Mouse (Mus musculus): ENCODE data around the gene Sprr2k.
"Not testable (repeated sequence)": the region's sequence is repeated elsewhere in the genome, so short reads cannot be mapped to it uniquely, and the experiment has no call there.

Sprr2k gene

DNA sequence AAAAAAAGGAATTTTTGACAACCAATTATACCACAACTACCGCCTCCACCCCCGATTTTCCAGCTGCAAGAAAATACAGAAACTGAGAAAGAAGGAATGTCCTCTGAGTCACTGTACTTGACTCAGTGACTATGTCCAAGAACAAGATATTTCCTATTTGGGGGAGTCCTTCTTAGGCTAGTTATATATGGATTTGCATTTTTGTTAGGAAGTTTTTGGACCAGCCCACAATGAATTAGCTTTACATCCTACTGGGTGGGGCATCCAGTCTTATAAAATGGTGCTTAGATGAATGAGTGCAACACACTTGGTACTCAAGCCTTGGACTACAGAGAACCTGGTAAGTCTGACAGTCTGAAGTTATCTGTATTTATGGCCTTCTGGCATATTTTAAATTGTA, at the start of gene Sprr2k:
Gene Sprr2k (plus strand): TSS at position 301 of the 400 bp plus-strand sequence.
- no peak for DNase-seq

DNA sequence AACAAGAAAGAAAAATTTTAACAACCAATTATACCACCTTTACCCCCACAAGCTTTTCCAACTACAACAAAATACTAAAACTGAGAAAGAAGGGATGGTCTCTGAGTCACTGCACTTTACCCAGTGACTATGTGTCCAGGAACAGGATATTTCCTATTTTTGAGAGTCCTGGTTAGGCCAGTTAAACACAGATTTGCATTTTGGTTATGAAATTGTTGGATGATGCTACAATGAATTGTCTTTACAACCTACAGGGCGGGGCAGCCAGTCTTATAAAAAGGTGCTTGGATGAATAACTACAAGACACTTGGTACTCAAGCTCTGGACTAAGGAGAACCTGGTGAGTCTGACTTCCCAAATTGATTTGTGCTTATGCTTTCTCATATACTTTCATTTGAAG, 47.0 kb upstream of the Sprr2k start, which contains the start of gene Sprr2h:
Gene Sprr2h (plus strand): TSS at position 301 of the 400 bp plus-strand sequence.
- DNase-seq: no peak

DNA sequence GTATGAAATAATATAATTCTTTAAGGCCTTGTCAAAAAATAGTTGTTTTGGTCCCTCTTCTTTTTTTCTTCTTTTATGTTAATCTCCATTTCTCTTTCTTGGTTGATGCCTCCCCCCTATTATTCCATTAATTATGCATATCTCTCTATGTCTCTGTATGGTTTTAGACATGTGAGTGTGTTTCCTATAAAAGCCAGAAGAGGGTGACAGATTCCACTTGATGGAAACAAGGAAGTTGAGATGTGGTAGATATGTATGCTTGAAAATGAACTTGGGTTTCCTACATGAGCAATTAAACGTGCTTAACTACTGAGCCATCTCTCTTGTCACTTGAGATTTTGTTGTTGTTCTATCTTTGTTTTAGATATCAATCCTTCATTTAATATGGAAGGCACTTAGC, 38.1 kb upstream of the Sprr2k start:
- DNase-seq: no peak

DNA sequence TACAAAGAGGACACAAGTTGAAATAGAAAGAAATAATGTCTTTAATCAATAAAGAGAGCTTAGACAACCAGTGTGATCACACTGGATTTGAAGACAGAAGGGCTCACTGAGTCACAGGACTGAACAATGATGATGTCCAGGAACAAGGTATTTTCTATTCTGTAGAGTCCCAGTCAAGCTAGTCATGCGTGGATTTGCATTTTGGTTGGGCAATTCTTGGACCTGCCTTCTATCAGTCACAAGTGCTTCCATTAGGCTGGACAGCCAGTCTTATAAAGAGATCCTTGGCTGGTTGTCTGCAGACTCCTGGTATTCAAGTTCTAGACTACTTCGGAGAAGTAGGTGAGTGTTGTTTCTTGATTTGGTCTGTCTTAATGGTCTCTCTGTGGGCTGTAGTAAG, 24.7 kb upstream of the Sprr2k start, which contains the start of gene Sprr2i:
Gene Sprr2i (plus strand): TSS at position 301 of the 400 bp plus-strand sequence.
- DNase-seq: no peak

DNA sequence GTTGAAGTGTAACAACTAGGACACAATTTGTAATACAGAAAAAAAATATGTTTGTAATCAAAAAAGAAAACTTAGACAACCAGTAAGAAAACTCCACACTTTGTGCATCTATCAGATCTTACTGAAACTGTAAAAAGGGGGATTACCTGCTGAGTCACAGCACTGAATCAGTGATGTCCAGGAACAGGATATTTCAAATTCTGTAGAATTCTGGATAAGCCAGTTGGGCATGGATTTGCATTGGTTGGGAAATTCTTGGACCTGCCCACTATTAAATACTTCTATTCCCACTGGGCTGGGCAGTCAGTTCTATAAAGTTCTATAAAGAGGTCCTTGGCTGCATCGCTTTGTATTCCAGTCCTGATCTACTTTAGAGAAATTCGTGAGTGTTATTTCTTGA, 14.6 kb upstream of the Sprr2k start, which contains the start of gene Sprr2j-ps:
Gene Sprr2j-ps (plus strand): TSS at position 301 of the 400 bp plus-strand sequence.
- no peak for DNase-seq

DNA sequence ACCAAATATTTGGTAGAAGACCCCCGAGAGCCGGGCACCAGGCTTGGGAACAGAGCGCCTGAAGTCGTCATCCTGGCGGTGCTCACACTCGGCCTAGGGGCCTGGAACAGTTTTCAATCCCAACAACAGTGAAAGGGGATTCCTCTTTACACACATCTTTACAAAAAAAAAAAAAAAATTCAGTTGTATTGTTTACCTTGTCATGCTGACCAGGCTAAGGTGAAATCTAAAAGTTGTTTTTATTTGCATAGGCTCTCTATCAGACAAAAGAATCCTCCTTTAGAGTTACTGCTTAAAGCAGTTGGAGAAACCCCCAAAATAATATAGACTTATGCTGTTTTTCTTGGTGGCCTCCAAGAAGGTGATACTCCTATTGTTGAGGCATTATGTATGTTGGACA, 3.1 kb upstream of the Sprr2k start, which contains the start of gene Gm9774:
Gene Gm9774 (minus strand): TSS at position 101 of the 400 bp plus-strand sequence.
- no peak for DNase-seq

DNA sequence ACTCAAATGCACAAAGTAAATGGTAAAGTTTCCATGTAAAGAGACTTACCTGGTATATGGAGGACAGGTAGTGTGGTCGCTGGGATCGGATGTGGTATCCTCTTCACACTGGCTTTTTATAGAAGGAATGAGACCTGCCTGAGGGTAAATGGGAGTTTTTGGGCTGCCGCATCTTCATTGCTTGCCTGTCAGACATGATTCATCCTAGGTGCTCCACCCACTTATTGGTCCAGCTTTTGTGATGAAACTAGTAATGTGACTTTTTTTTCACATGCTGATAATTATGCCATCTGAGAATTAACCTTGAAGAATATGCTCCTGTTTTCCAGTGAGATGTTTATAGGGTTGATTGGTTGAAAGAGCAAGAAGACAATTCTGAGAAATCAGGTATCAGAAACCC, 6.3 kb downstream of the Sprr2k start, which contains the start of gene Sprr1b:
Gene Sprr1b (minus strand): TSS at position 101 of the 400 bp plus-strand sequence.
- DNase-seq: no peak

DNA sequence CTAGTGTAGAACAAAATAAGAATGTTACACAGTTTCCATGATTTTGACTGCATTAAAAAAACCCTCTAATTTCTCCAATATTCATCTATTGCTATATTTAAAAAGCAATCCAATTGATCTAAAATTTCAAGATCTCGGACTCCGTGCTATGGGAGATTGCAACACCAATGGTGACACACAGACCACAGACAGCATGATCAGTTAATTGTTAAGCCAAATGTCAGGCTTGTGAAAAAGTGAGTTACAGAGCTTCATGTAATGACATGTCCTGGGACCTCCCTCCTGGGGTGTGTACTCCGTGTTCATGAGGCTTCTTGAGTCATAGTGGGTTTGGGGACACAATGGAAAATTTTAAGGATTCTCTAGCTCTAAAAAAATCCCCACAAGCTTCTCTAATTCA, 7.8 kb downstream of the Sprr2k start:
- no peak for DNase-seq

DNA sequence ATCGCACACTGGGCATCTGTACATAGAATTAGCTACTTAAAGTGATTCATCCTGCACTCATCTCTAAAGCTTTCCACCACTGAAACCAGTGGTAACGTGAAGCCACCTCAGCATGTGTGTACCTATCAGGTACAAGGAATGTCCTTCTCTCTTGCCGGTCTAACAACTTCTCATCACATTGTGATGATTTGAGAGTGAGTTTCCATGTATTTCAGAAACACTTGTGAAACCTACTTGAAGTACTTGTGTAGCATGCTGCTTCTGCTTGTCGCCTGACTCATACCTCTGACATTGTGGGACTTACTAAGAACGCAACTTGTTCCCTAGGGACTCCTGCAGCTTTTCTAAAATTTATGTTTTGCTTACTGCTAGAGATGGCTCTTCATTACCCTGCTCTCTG, 22.8 kb downstream of the Sprr2k start:
- no peak for DNase-seq

DNA sequence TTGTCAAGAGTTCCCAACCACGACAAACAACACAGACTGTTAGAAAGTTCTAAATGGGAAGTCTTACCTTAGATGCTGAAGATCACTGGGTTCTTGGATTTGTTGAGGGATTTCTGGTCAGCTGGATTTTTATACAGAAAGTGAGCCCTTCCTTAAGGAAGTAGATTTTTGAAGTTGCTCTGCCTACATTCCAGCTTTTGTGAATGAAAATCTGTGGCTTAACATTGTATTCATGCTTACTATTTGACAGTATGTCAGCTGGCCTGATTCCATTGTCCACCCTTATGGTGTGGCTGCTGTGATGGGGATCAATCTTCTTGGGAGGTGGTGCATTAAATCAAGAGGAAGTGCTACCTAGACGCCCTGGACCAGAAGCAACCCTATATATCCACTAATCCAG, 26.2 kb downstream of the Sprr2k start, which contains the start of gene Sprr3:
Gene Sprr3 (minus strand): TSS at position 101 of the 400 bp plus-strand sequence.
- no peak for DNase-seq

DNA sequence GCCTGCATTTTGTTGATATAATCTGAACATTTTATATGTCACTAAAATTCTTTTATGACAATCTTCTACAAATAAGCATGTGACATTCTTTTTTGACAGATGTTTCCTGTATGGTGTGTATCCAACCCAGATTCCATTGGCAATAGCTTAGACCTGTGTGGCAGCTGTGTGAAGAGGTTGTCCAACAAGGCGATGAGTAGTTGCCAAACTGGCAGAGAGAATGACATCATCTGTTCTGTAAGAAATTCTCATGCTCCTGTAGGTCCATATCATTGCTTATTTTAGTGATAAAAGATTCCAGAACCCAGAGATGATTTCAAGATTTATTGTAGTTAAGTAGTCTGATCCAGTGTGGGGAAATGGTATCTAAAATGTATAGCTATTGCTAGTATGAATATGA, 34.2 kb downstream of the Sprr2k start:
- DNase-seq: no peak

DNA sequence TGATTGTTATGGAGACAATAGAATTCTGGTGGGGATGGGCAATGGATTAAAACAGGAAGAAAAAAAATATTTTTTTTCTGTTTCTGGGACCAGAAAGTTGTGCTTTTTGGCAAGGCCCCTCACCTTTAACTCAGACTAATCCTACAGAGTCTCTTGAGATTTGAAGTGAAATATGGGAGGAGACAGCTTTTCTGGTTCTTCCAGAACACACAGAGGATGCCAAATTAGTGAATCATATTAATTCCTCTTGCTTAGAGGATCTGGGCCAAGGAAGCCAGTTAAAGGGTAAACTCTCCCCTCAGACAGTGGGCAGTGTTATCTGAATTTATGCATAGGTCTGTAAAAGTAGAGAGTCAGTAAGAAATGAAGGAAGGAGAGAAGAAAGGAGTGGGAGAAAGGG, 35.0 kb downstream of the Sprr2k start:
- DNase-seq: no peak

DNA sequence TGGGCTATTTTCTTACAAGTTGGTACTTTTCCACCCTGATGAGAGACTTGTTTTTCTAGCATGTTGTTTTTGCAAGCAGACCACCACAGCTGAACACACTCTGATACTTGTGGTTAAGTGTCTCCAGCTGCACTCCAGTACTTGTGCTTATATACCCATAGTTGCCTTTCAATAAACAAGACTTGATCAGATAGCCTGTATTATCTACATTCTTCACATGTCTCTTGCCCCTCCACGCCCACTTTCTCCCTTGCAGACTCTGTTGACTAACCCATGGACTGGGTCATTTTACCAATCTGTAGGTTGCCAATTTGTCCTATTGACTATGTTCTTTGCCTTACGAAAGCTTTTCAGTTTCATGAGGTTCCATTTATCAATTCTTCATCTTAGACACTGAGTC, 37.7 kb downstream of the Sprr2k start:
- DNase-seq: no peak

DNA sequence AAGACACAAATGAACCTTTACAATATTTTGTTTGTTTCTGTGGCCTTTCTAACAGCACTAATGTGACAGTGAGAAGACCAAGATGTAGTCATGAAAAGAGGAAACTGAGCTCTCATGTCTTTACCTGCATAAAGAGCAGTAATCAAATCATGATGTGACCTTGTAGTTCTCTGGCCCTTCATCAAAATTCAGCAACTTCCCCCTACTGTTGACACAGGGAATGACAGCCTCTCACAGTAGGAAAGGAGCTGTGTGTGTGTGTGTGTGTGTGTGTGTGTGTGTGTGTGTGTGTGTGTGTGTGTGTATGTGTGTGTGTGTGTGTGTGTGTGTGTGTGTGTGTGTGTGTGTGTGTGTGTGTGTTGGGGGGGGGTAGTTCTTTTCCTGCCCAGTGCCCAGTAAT, 48.9 kb downstream of the Sprr2k start:
- DNase-seq: not testable (repeated sequence)
